Mouse (Mus musculus): ENCODE data around the gene Unc5c. TPM values are rescaled to one million over a fixed set of nuclear protein-coding genes. Genes with fewer than 3 reads are reported as not detected.

Gene Unc5c
- polyA plus RNA-seq, 1 experiment from 2014 or later = 26.6 TPM

- peaks cover 6% of the 10 kb centered on the region; the same call in 1 of the 2 replicates for H3K4me1 ChIP-seq (ENCODE audit: control insufficient read depth, insufficient read depth, low read depth, low read length)
- H3K4me3 ChIP-seq (ENCODE audit: low read length) = no peak overlapping the region
- no peak for ATAC-seq
- no peak overlapping the region for H3K9ac ChIP-seq (ENCODE audit: low read depth, low read length)
- no peaks in the 10 kb centered on the region for H3K27me3 ChIP-seq (replicated peaks; ENCODE audit: control insufficient read depth, insufficient read depth, low read length)
- no peak overlapping the region for H3K4me2 ChIP-seq (ENCODE audit: low read length)
- 86% methylated on average over 2 of the region's 2 CpGs for WGBS
- no peak overlapping the region for H3K27ac ChIP-seq (ENCODE audit: low read depth, low read length)
- no peaks in the 10 kb centered on the region for H3K36me3 ChIP-seq (ENCODE audit: control insufficient read depth, insufficient read depth, low read length)
- H3K9me3 ChIP-seq (ENCODE audit: control insufficient read depth, low read length) = no peaks in the 10 kb centered on the region
These were observed 133.9 kb downstream of the Unc5c start for GRCm38 (mm10) chr3:141598936-141599335.

GRCm38 (mm10) chr3:141601072-141601549 is 136.1 kb downstream of the Unc5c start:
- Histone ChIP-seq H3K4me1 (ENCODE audit: control insufficient read depth, insufficient read depth, low read depth, low read length) (peaks cover 3% of the 10 kb centered on the region; the same call in 1 of the 2 replicates), H3K4me3 (ENCODE audit: low read length) (no peak overlapping the region), H3K4me2 (ENCODE audit: low read length) (peak overlapping the region; percentile 13; the same call in 1 of the 2 replicates), H3K9me3 (ENCODE audit: control insufficient read depth, low read length) (no peaks in the 10 kb centered on the region), H3K9ac (ENCODE audit: low read depth, low read length) (no peak overlapping the region), H3K27ac (ENCODE audit: low read depth, low read length) (0 out of 2 replicates have a peak overlapping the region, but pooled peaks have one; percentile 13), H3K36me3 (ENCODE audit: control insufficient read depth, insufficient read depth, low read length) (no peaks in the 10 kb centered on the region), H3K27me3 (replicated peaks; ENCODE audit: control insufficient read depth, insufficient read depth, low read length) (no peaks in the 10 kb centered on the region)
- peak; percentile 83 for ATAC-seq
- 20% methylated on average over 6 of the region's 6 CpGs for WGBS

GRCm38 (mm10) chr3:141616718-141617117 is 151.7 kb downstream of the Unc5c start:
- H3K9me3 ChIP-seq (ENCODE audit: control insufficient read depth, low read length) = no peaks in the 10 kb centered on the region
- no peak for ATAC-seq
- H3K4me1 ChIP-seq (ENCODE audit: control insufficient read depth, insufficient read depth, low read depth, low read length) = no peaks in the 10 kb centered on the region; the same call in 1 of the 2 replicates
- H3K27ac ChIP-seq (ENCODE audit: low read depth, low read length) = no peak overlapping the region
- 75% methylated on average over 1 of the region's 1 CpGs for WGBS
- H3K4me2 ChIP-seq (ENCODE audit: low read length) = no peak overlapping the region
- H3K9ac ChIP-seq (ENCODE audit: low read depth, low read length) = no peak overlapping the region
- no peak overlapping the region for H3K4me3 ChIP-seq (ENCODE audit: low read length)
- no peaks in the 10 kb centered on the region for H3K27me3 ChIP-seq (replicated peaks; ENCODE audit: control insufficient read depth, insufficient read depth, low read length)
- H3K36me3 ChIP-seq (ENCODE audit: control insufficient read depth, insufficient read depth, low read length) = no peaks in the 10 kb centered on the region

GRCm38 (mm10) chr3:141618675-141619074 is 153.7 kb downstream of the Unc5c start:
- ATAC-seq = no peak
- H3K27me3 ChIP-seq (replicated peaks; ENCODE audit: control insufficient read depth, insufficient read depth, low read length) = no peaks in the 10 kb centered on the region
- H3K4me3 ChIP-seq (ENCODE audit: low read length) = no peak overlapping the region
- H3K36me3 ChIP-seq (ENCODE audit: control insufficient read depth, insufficient read depth, low read length) = no peaks in the 10 kb centered on the region
- no peaks in the 10 kb centered on the region; the same call in 1 of the 2 replicates for H3K4me1 ChIP-seq (ENCODE audit: control insufficient read depth, insufficient read depth, low read depth, low read length)
- no peaks in the 10 kb centered on the region for H3K9me3 ChIP-seq (ENCODE audit: control insufficient read depth, low read length)
- WGBS = 64% methylated on average over 1 of the region's 1 CpGs
- H3K9ac ChIP-seq (ENCODE audit: low read depth, low read length) = no peak overlapping the region
- no peak overlapping the region for H3K27ac ChIP-seq (ENCODE audit: low read depth, low read length)
- no peak overlapping the region for H3K4me2 ChIP-seq (ENCODE audit: low read length)

- H3K27me3 ChIP-seq (replicated peaks; ENCODE audit: control insufficient read depth, insufficient read depth, low read length) = no peaks in the 10 kb centered on the region
- no peak overlapping the region for H3K4me3 ChIP-seq (ENCODE audit: low read length)
- no peak overlapping the region for H3K9ac ChIP-seq (ENCODE audit: low read depth, low read length)
- no peaks in the 10 kb centered on the region for H3K9me3 ChIP-seq (ENCODE audit: control insufficient read depth, low read length)
- no peaks in the 10 kb centered on the region; the same call in 1 of the 2 replicates for H3K4me1 ChIP-seq (ENCODE audit: control insufficient read depth, insufficient read depth, low read depth, low read length)
- WGBS = 80% methylated on average over 1 of the region's 1 CpGs
- no peak overlapping the region for H3K4me2 ChIP-seq (ENCODE audit: low read length)
- H3K36me3 ChIP-seq (ENCODE audit: control insufficient read depth, insufficient read depth, low read length) = no peaks in the 10 kb centered on the region
- peak; percentile 61 for ATAC-seq
- no peak overlapping the region for H3K27ac ChIP-seq (ENCODE audit: low read depth, low read length)
These were observed 156.5 kb downstream of the Unc5c start for GRCm38 (mm10) chr3:141621496-141621895.

- Histone ChIP-seq H3K4me3 (ENCODE audit: low read length) (no peak overlapping the region), H3K9me3 (ENCODE audit: control insufficient read depth, low read length) (no peaks in the 10 kb centered on the region), H3K4me1 (ENCODE audit: control insufficient read depth, insufficient read depth, low read depth, low read length) (no peaks in the 10 kb centered on the region), H3K27ac (ENCODE audit: low read depth, low read length) (no peak overlapping the region), H3K36me3 (ENCODE audit: control insufficient read depth, insufficient read depth, low read length) (no peaks in the 10 kb centered on the region), H3K9ac (ENCODE audit: low read depth, low read length) (no peak overlapping the region), H3K27me3 (replicated peaks; ENCODE audit: control insufficient read depth, insufficient read depth, low read length) (no peaks in the 10 kb centered on the region), H3K4me2 (ENCODE audit: low read length) (no peak overlapping the region)
- no peak for ATAC-seq
- 72% methylated on average over 1 of the region's 1 CpGs for WGBS
These were observed 162.1 kb downstream of the Unc5c start for GRCm38 (mm10) chr3:141626935-141627638.

- no peaks in the 10 kb centered on the region for H3K36me3 ChIP-seq (ENCODE audit: control insufficient read depth, insufficient read depth, low read length)
- no peak overlapping the region for H3K4me3 ChIP-seq (ENCODE audit: low read length)
- H3K27me3 ChIP-seq (replicated peaks; ENCODE audit: control insufficient read depth, insufficient read depth, low read length) = no peaks in the 10 kb centered on the region
- no peak overlapping the region for H3K9ac ChIP-seq (ENCODE audit: low read depth, low read length)
- WGBS = 86% methylated on average over 5 of the region's 5 CpGs
- ATAC-seq = no peak
- H3K4me1 ChIP-seq (ENCODE audit: control insufficient read depth, insufficient read depth, low read depth, low read length) = no peaks in the 10 kb centered on the region
- H3K9me3 ChIP-seq (ENCODE audit: control insufficient read depth, low read length) = no peaks in the 10 kb centered on the region
- no peak overlapping the region for H3K4me2 ChIP-seq (ENCODE audit: low read length)
- H3K27ac ChIP-seq (ENCODE audit: low read depth, low read length) = no peak overlapping the region
These were observed 162.6 kb downstream of the Unc5c start for GRCm38 (mm10) chr3:141627639-141627977.

- H3K27ac ChIP-seq (ENCODE audit: low read depth, low read length) = no peak overlapping the region
- H3K36me3 ChIP-seq (ENCODE audit: control insufficient read depth, insufficient read depth, low read length) = no peaks in the 10 kb centered on the region
- ATAC-seq = no peak
- no peak overlapping the region for H3K9ac ChIP-seq (ENCODE audit: low read depth, low read length)
- no peak overlapping the region for H3K4me3 ChIP-seq (ENCODE audit: low read length)
- no peak overlapping the region for H3K4me2 ChIP-seq (ENCODE audit: low read length)
- no peaks in the 10 kb centered on the region for H3K27me3 ChIP-seq (replicated peaks; ENCODE audit: control insufficient read depth, insufficient read depth, low read length)
- no peaks in the 10 kb centered on the region for H3K9me3 ChIP-seq (ENCODE audit: control insufficient read depth, low read length)
- H3K4me1 ChIP-seq (ENCODE audit: control insufficient read depth, insufficient read depth, low read depth, low read length) = no peaks in the 10 kb centered on the region
- 29% methylated on average over 1 of the region's 1 CpGs for WGBS
These were observed 164.4 kb downstream of the Unc5c start for GRCm38 (mm10) chr3:141629431-141629830.

GRCm38 (mm10) chr3:141637900-141638299 is 172.9 kb downstream of the Unc5c start:
- no peaks in the 10 kb centered on the region for H3K27me3 ChIP-seq (replicated peaks; ENCODE audit: control insufficient read depth, insufficient read depth, low read length)
- no peak overlapping the region for H3K27ac ChIP-seq (ENCODE audit: low read depth, low read length)
- H3K4me1 ChIP-seq (ENCODE audit: control insufficient read depth, insufficient read depth, low read depth, low read length) = no peaks in the 10 kb centered on the region
- WGBS = 63% methylated on average over 1 of the region's 1 CpGs
- H3K36me3 ChIP-seq (ENCODE audit: control insufficient read depth, insufficient read depth, low read length) = no peaks in the 10 kb centered on the region
- no peak overlapping the region for H3K4me3 ChIP-seq (ENCODE audit: low read length)
- no peak for ATAC-seq
- H3K4me2 ChIP-seq (ENCODE audit: low read length) = no peak overlapping the region
- H3K9me3 ChIP-seq (ENCODE audit: control insufficient read depth, low read length) = no peaks in the 10 kb centered on the region
- H3K9ac ChIP-seq (ENCODE audit: low read depth, low read length) = no peak overlapping the region

Measured in hindbrain, embryonic 16.5 days (tissue).